Comparison of ENCODE assay signal across 17 mouse cellular contexts in the genomic region with DNA sequence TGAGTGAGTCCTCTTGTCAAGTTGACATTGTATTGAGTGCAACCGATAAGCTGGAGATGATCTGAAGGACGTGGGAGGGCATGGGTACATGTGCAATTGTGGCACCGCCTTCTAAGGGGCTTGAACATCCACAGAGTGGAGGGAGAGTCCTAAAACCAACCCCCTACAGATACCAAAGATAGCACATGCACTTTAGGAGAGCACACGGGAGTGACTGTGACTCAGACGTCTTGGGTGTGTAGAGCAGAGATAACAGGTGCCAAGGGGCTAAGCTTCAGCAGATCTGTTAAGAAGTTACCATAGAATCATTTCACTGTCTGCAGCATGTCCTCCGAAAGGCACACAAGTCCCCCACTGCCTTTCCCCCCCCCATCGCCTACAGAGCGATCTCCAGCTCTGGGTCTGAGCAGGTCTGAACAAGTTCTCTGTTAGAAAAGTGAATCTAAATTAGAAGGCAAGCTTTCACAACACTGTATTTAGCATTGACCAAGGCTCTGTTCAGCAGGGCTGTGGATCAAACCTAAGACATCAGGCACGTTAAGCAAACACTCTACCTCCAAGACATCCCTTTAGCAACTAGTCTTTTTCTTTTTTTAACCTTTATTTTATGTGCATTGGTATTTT. TPM values are rescaled to one million over a fixed set of nuclear protein-coding genes. Genes with fewer than 3 reads are reported as not detected.
"Had no signal": no experiment of that assay in that cellular context is flagged by ENCODE, and none has a peak within 500 bp of the region (broad histone marks: within the 10 kb centered on the region; RNA-seq: fewer than 3 reads in every experiment).

No protein-coding gene starts in this region.

- H3K9me3 ChIP-seq: limb, embryonic 12.5 days; lung, embryonic 15.5 days; midbrain, embryonic 13.5 days; neural tube, embryonic 15.5 days had no signal

- DNase-seq: kidney, adult 11 months; kidney, adult 9 months; kidney, postnatal 36 days; layer of hippocampus, adult 9-11 months; layer of hippocampus, postnatal 36 days; lung, postnatal 14 days; right cerebral cortex, adult 18-20 months; right cerebral cortex, postnatal 25 days; thymus, postnatal 14 days had no signal

- H3K9ac ChIP-seq: limb, embryonic 12.5 days; lung, embryonic 15.5 days; midbrain, embryonic 13.5 days; neural tube, embryonic 15.5 days had no signal

- H3K27ac ChIP-seq: kidney, postnatal 0 days; limb, embryonic 12.5 days; lung, embryonic 15.5 days; macrophage; midbrain, embryonic 13.5 days; neural tube, embryonic 15.5 days had no signal

- H3K4me3 ChIP-seq: limb, embryonic 12.5 days; lung, embryonic 15.5 days; midbrain, embryonic 13.5 days; myocyte; neural tube, embryonic 15.5 days had no signal

- H3K27me3 ChIP-seq: lung, embryonic 15.5 days; midbrain, embryonic 13.5 days; neural tube, embryonic 15.5 days had no signal

- H3K4me2 ChIP-seq: limb, embryonic 12.5 days; lung, embryonic 15.5 days; midbrain, embryonic 13.5 days; neural tube, embryonic 15.5 days had no signal

- ATAC-seq: midbrain, embryonic 13.5 days had no signal

- H3K36me3 ChIP-seq: limb, embryonic 12.5 days; lung, embryonic 15.5 days; midbrain, embryonic 13.5 days; neural tube, embryonic 15.5 days had no signal

RNA-seq across cellular contexts. Expression of a gene that starts 38.4 kb away (rescaled TPM):
- total RNA-seq: liver, adult 2 months had no signal
